Mouse (Mus musculus) granulocyte monocyte progenitor cell, adult 5-6 weeks (primary cell): ENCODE results near the gene Chst7. TPM values are rescaled to one million over a fixed set of nuclear protein-coding genes. Genes with fewer than 3 reads are reported as not detected.

Source experiments
- ATAC-seq: replicated peaks from 2 replicates; pipeline ENCODE4 v1.8.0; 2016; ENCODE audit warnings: mild to moderate bottlenecking, moderate TSS enrichment, inconsistent platforms; ENCODE audit not compliant: poor library complexity, severe bottlenecking
- total RNA-seq, 2 experiments: library from RNA; stranded (forward) in 1 of 2; stranded (reverse) in 1 of 2; fragments of 200-712, 200-1000 nt in 1 of 2; fragments of >200 nt in 1 of 2; fragmentation: Nextera tagmentation in 1 of 2; gene quantifications; 2 replicates each; pipeline ENCODE4 v1.2.3; 2014 to 2017

Chst7 gene
- not detected in 2 replicates for total RNA-seq (2014; fragmentation: Nextera tagmentation)
- not detected in 2 replicates for total RNA-seq (2017)

- peak; percentile 98 for ATAC-seq
Measured at GRCm38 (mm10) chrX:20059381-20059971, at the start of gene Chst7. Gene Chst7 (plus strand): TSS chrX:20059560.

- ATAC-seq = no peak
Measured at GRCm38 (mm10) chrX:20012211-20012610, 47.1 kb upstream of the Chst7 start.

- no peak for ATAC-seq
Measured at GRCm38 (mm10) chrX:20020942-20021341, 38.4 kb upstream of the Chst7 start.

- 0 out of 2 replicates have a peak, but pooled peaks have one; percentile 20 for ATAC-seq
Measured at GRCm38 (mm10) chrX:20060096-20060768, 872 bp downstream of the Chst7 start.

- peak; percentile 10; the same call in 1 of the 2 replicates for ATAC-seq
Measured at GRCm38 (mm10) chrX:20060769-20061315, 1.5 kb downstream of the Chst7 start.

- ATAC-seq = no peak
Measured at GRCm38 (mm10) chrX:20061764-20062480, 2.6 kb downstream of the Chst7 start.

- no peak for ATAC-seq
Measured at GRCm38 (mm10) chrX:20066636-20067035, 7.3 kb downstream of the Chst7 start.

GRCm38 (mm10) chrX:20070196-20070595, 10.8 kb downstream of the Chst7 start:
- no peak for ATAC-seq

GRCm38 (mm10) chrX:20117717-20118116, 58.4 kb downstream of the Chst7 start:
- ATAC-seq = peak; percentile 74

GRCm38 (mm10) chrX:20125481-20125880, 66.1 kb downstream of the Chst7 start:
- ATAC-seq = no peak

GRCm38 (mm10) chrX:20128951-20129350, 69.6 kb downstream of the Chst7 start:
- ATAC-seq = no peak

GRCm38 (mm10) chrX:20129466-20129865, 70.1 kb downstream of the Chst7 start:
- ATAC-seq = no peak

Other genes starting within 250 kb of the Chst7 start
- gene Slc9a7, start 232.2 kb downstream of the Chst7 start, total RNA-seq (2014; fragmentation: Nextera tagmentation) = 8.9 and 15.8 TPM in 2 replicates
- gene Slc9a7, start 232.2 kb downstream of the Chst7 start, total RNA-seq (2017) = 4.4 and 8.0 TPM in 2 replicates